ENCODE assay signal across 20 mouse cellular contexts in the genomic region with DNA sequence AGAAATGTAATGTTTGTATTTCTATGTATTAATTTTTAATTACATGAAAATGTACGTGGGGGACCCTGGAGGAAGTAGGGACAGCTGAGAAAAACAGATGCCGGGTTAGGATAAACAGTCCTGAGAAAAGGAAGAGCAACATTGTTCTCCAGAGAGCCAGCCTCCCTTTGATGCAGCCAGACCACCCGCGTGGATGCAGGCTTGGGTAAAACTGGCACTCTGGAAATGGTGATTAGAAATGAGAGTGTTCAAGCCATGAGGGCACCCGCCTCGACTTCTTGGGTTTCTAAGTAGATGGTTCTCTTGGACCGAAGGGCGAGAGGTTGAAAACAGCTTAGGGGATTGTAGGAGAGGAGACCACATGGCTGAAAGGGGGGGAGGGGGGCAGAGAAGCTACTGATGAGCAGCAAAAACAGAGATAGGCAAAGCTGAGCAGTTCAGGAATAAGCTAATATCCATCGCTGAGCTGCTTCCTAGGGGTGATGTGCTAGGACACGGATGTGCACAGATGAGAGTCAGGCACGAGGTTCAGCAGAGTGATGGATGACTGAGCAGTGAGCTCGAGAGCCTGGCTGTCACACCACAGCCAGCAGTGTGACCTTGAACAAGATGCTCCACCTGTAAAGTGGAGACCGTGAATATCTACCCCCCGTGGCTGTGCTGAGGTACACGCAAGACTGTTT. TPM values are rescaled to one million over a fixed set of nuclear protein-coding genes. Genes with fewer than 3 reads are reported as not detected.
DNase-seq lines count a peak whose midpoint lies in the region; ATAC-seq and TF ChIP-seq lines count a peak whose summit lies in the region.
"Had no signal": no experiment of that assay in that cellular context is flagged by ENCODE, and none has a peak within 500 bp of the region (broad histone marks: within the 10 kb centered on the region; RNA-seq: fewer than 3 reads in every experiment).

No protein-coding gene starts in this region.

- 0 out of 2 replicates have a peak, but pooled peaks have one; percentile 37 for ATAC-seq in kidney, embryonic 16.5 days (ENCODE audit: low FRiP score, low TSS enrichment)
- ATAC-seq in neural tube, embryonic 15.5 days (ENCODE audit: low FRiP score): 0 out of 2 replicates have a peak, but pooled peaks have one; percentile 42
- ATAC-seq in midbrain, embryonic 16.5 days: 0 out of 2 replicates have a peak, but pooled peaks have one; percentile 34
- ATAC-seq: Patski had no signal

- H3K36me3 ChIP-seq in kidney, embryonic 16.5 days (ENCODE audit: insufficient read depth, low read length): peaks cover 3% of the 10 kb centered on the region; the same call in 1 of the 2 replicates
- H3K36me3 ChIP-seq in neural tube, embryonic 15.5 days: 0 out of 2 replicates have a peak, but pooled peaks cover 6% of the 10 kb centered on the region
- no peaks in the 10 kb centered on the region; the same call in 1 of the 2 replicates for H3K36me3 ChIP-seq in midbrain, embryonic 16.5 days (ENCODE audit: control insufficient read depth, insufficient read depth, low read length)
- H3K36me3 ChIP-seq in thymus, adult 2 months (ENCODE audit: control insufficient read depth, insufficient read depth, low read length): no peaks in the 10 kb centered on the region

- no peak overlapping the region for H3K4me3 ChIP-seq in kidney, embryonic 16.5 days (ENCODE audit: low read length)
- no peak overlapping the region for H3K4me3 ChIP-seq in neural tube, embryonic 15.5 days (replicated peaks)
- H3K4me3 ChIP-seq in midbrain, embryonic 16.5 days (ENCODE audit: low read depth, low read length): no peak overlapping the region
- no peak overlapping the region for H3K4me3 ChIP-seq in thymus, adult 2 months (ENCODE audit: control insufficient read depth, insufficient read depth, low read length)
- H3K4me3 ChIP-seq: embryonic facial prominence, embryonic 15.5 days; gastrocnemius, adult 2 months; heart, embryonic 13.5 days; left cerebral cortex, adult 2 months; neural tube, embryonic 12.5 days had no signal

- no peaks in the 10 kb centered on the region for H3K4me1 ChIP-seq in kidney, embryonic 16.5 days (ENCODE audit: insufficient read depth, low read length)
- peaks cover 7% of the 10 kb centered on the region; the same call in 1 of the 2 replicates for H3K4me1 ChIP-seq in neural tube, embryonic 15.5 days
- peaks cover 3% of the 10 kb centered on the region; the same call in 1 of the 2 replicates for H3K4me1 ChIP-seq in midbrain, embryonic 16.5 days (ENCODE audit: control insufficient read depth, insufficient read depth, low read length)
- H3K4me1 ChIP-seq in thymus, adult 2 months (replicated peaks; ENCODE audit: control insufficient read depth, insufficient read depth, low read length): peaks cover 24% of the 10 kb centered on the region
- H3K4me1 ChIP-seq: neural tube, embryonic 12.5 days had no signal

- H3K27ac ChIP-seq in kidney, embryonic 16.5 days (ENCODE audit: low read length): no peak overlapping the region
- H3K27ac ChIP-seq in neural tube, embryonic 15.5 days (replicated peaks): no peak overlapping the region
- no peak overlapping the region for H3K27ac ChIP-seq in midbrain, embryonic 16.5 days (ENCODE audit: low read length)
- H3K27ac ChIP-seq in thymus, adult 2 months (ENCODE audit: control insufficient read depth, insufficient read depth, low read length): no peak overlapping the region
- H3K27ac ChIP-seq: embryonic facial prominence, embryonic 15.5 days; gastrocnemius, adult 2 months; heart, embryonic 13.5 days; left cerebral cortex, adult 2 months; neural tube, embryonic 12.5 days had no signal

- no peaks in the 10 kb centered on the region for H3K9me3 ChIP-seq in kidney, embryonic 16.5 days (ENCODE audit: low read length)
- H3K9me3 ChIP-seq in neural tube, embryonic 15.5 days (replicated peaks): no peaks in the 10 kb centered on the region
- H3K9me3 ChIP-seq in midbrain, embryonic 16.5 days (replicated peaks; ENCODE audit: control insufficient read depth, low read length, poor library complexity, severe bottlenecking): no peaks in the 10 kb centered on the region
- H3K9me3 ChIP-seq: embryonic facial prominence, embryonic 15.5 days; heart, embryonic 13.5 days; neural tube, embryonic 12.5 days had no signal

- no peak for TF ChIP-seq POLR2A in thymus, adult 2 months (IDR thresholded peaks at IDR 0.05; ENCODE audit: control insufficient read depth, extremely low read depth, insufficient read depth, low read length, poor library complexity)

- DNase-seq in embryo, embryonic 10 days (ENCODE audit: low spot score): peak; percentile 49
- no peak for DNase-seq in embryo, embryonic 10.5 days (ENCODE audit: low spot score)
- no peak for DNase-seq in kidney, adult 8-10 months
- DNase-seq in neural tube, embryonic 10.5 days (ENCODE audit: extremely low spot score, low spot score): no peak
- no peak for DNase-seq in thymus, adult 2 months
- DNase-seq: adrenal gland, adult 8-10 months; cerebellum, adult 9-10 months; gastrocnemius, adult 2 months; kidney, postnatal 25 days; layer of hippocampus, adult 9-11 months; left cerebral cortex, postnatal 4 days; liver had no signal

- H3K4me2 ChIP-seq in kidney, embryonic 16.5 days (replicated peaks; ENCODE audit: low read depth, low read length): no peak overlapping the region
- no peak overlapping the region for H3K4me2 ChIP-seq in neural tube, embryonic 15.5 days
- H3K4me2 ChIP-seq in midbrain, embryonic 16.5 days (ENCODE audit: low read length): no peak overlapping the region
- H3K4me2 ChIP-seq: embryonic facial prominence, embryonic 15.5 days; heart, embryonic 13.5 days; neural tube, embryonic 12.5 days had no signal

- WGBS in kidney, embryonic 16.5 days: 51% methylated on average over 15 of the region's 15 CpGs
- 67% methylated on average over 15 of the region's 15 CpGs for WGBS in neural tube, embryonic 15.5 days
- 55% methylated on average over 15 of the region's 15 CpGs for WGBS in midbrain, embryonic 16.5 days
- WGBS in thymus, adult 2 months: 95% methylated on average over 15 of the region's 15 CpGs

- no peak overlapping the region for H3K9ac ChIP-seq in kidney, embryonic 16.5 days (replicated peaks; ENCODE audit: low read length)
- H3K9ac ChIP-seq in neural tube, embryonic 15.5 days (replicated peaks): no peak overlapping the region
- H3K9ac ChIP-seq in midbrain, embryonic 16.5 days (ENCODE audit: low read depth, low read length): no peak overlapping the region
- H3K9ac ChIP-seq: embryonic facial prominence, embryonic 15.5 days; heart, embryonic 13.5 days; neural tube, embryonic 12.5 days had no signal

- TF ChIP-seq CTCF in thymus, adult 2 months (IDR thresholded peaks at IDR 0.05; ENCODE audit: borderline replicate concordance, control insufficient read depth, extremely low read depth, insufficient read depth, low read length, poor library complexity): no peak

- H3K27me3 ChIP-seq in kidney, embryonic 16.5 days (ENCODE audit: insufficient read depth, low read length): no peaks in the 10 kb centered on the region
- no peaks in the 10 kb centered on the region for H3K27me3 ChIP-seq in neural tube, embryonic 15.5 days (replicated peaks)
- H3K27me3 ChIP-seq in midbrain, embryonic 16.5 days (ENCODE audit: control insufficient read depth, insufficient read depth, low read depth, low read length): no peaks in the 10 kb centered on the region
- no peaks in the 10 kb centered on the region for H3K27me3 ChIP-seq in thymus, adult 2 months (ENCODE audit: control insufficient read depth, insufficient read depth, low read length)
- H3K27me3 ChIP-seq: embryonic facial prominence, embryonic 15.5 days; heart, embryonic 13.5 days; neural tube, embryonic 12.5 days; Patski had no signal

RNA-seq across cellular contexts. Expression of a gene that starts 21.4 kb away (rescaled TPM):
- 110 and 114 TPM in 2 replicates for polyA plus RNA-seq in kidney, embryonic 16.5 days (2015; fragmentation: Nextera tagmentation; extraction: Ambion mirVana)
- 79.4 and 93.9 TPM in 2 replicates for polyA plus RNA-seq in neural tube, embryonic 15.5 days (2015; fragmentation: Nextera tagmentation; extraction: Ambion mirVana)
- polyA plus RNA-seq in midbrain, embryonic 16.5 days (2015; fragmentation: Nextera tagmentation; extraction: Ambion mirVana): 96.0 and 99.1 TPM in 2 replicates
- polyA plus RNA-seq in thymus, adult 2 months (2012; rRNA removed): 38.5 and 50.5 TPM in 2 replicates
